Mouse (Mus musculus): ENCODE results near the gene Fbln2.

GRCm38 (mm10) chr6:91210852-91211251, 1.4 kb upstream of the Fbln2 start:
- TF ChIP-seq POLR2A (IDR thresholded peaks at IDR 0.05; ENCODE audit: insufficient read depth, low read depth, low read length) (no peak), CTCF (IDR thresholded peaks at IDR 0.05) (no peak), EP300 (IDR thresholded peaks at IDR 0.05; ENCODE audit: insufficient read depth, low read depth, low read length) (no peak)

Data from heart, adult 2 months (tissue).